Mouse (Mus musculus) megakaryocyte, embryonic 14.5 days (primary cell): ENCODE data around the gene Tmem156. TPM values are rescaled to one million over a fixed set of nuclear protein-coding genes. Genes with fewer than 3 reads are reported as not detected.

ENCODE experiments used
- H3K27me3 ChIP-seq: replicated peaks from 2 replicates; pipeline ENCODE3; 2012; ENCODE audit warnings: inconsistent platforms
- H3K36me3 ChIP-seq: replicated peaks from 2 replicates; pipeline ENCODE3; 2012; ENCODE audit warnings: low read length, inconsistent platforms, mixed read lengths
- H3K4me1 ChIP-seq: 2 replicates; pipeline ENCODE4 v1.6.1; 2012; ENCODE audit warnings: inconsistent platforms
- H3K4me3 ChIP-seq: replicated peaks from 2 replicates; pipeline ENCODE3; 2012; ENCODE audit warnings: moderate library complexity, mild to moderate bottlenecking, inconsistent platforms
- H3K9me3 ChIP-seq: 2 replicates; pipeline ENCODE4 v1.6.1; 2012; ENCODE audit warnings: inconsistent platforms
- FLI1 ChIP-seq: IDR thresholded peaks from 2 replicates; pipeline ENCODE4 v1.6.1; 2012; ENCODE audit warnings: low read length, inconsistent platforms, mixed read lengths
- GATA1 ChIP-seq: IDR thresholded peaks from 3 replicates; pipeline ENCODE4 v1.6.1; 2012; ENCODE audit warnings: mixed read lengths, low read length, inconsistent platforms, borderline replicate concordance
- polyA plus RNA-seq: library from polyadenylated mRNA; stranded (reverse); fragments of >175 nt; gene quantifications from 2 replicates; pipeline ENCODE4 v1.2.3, GENCODE M21; 2012; ENCODE audit warnings: low replicate concordance; ENCODE audit not compliant: insufficient read depth

The Tmem156 gene
- polyA plus RNA-seq, 1 experiment, result not detected

GRCm38 (mm10) chr5:65063266-65063665 is 28.7 kb downstream of the Tmem156 start:
- Histone ChIP-seq H3K4me1 (no peaks in the 10 kb centered on the region), H3K36me3 (no peaks in the 10 kb centered on the region), H3K4me3 (no peak overlapping the region), H3K9me3 (no peaks in the 10 kb centered on the region), H3K27me3 (peaks cover 6% of the 10 kb centered on the region)
- TF ChIP-seq GATA1, result no peak
- TF ChIP-seq FLI1, result no peak

- no peaks in the 10 kb centered on the region for H3K36me3 ChIP-seq
- TF ChIP-seq GATA1 (no peak), FLI1 (no peak)
- peaks cover 4% of the 10 kb centered on the region for H3K9me3 ChIP-seq
- no peaks in the 10 kb centered on the region for H3K4me1 ChIP-seq
- peaks cover 4% of the 10 kb centered on the region for H3K27me3 ChIP-seq
- no peak overlapping the region for H3K4me3 ChIP-seq
Observed at GRCm38 (mm10) chr5:65062236-65062635, 29.7 kb downstream of the Tmem156 start.

DNA sequence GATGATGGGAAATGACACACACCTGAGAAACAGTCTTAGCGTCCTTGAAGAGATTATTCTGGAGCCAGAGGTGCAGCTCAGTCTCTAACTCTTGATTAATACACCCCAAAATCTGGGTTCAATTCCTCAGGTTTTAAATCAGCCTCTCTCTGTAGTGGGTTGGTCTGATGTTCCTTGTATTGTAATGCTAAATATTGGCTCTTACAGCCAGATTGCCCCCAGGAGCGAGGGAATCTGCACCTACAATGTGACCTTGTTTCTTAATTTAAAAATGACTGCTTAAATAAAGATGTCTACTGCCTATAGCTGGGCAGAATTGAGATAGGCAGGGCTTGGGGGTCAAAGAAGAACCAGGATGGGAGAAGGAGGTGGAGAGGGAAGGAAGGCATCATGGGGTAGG is 32.1 kb downstream of the Tmem156 start:
- H3K36me3 ChIP-seq, result no peaks in the 10 kb centered on the region
- no peaks in the 10 kb centered on the region for H3K4me1 ChIP-seq
- H3K4me3 ChIP-seq, result no peak overlapping the region
- no peak for TF ChIP-seq FLI1
- TF ChIP-seq GATA1, result no peak
- peaks cover 4% of the 10 kb centered on the region for H3K9me3 ChIP-seq
- H3K27me3 ChIP-seq, result peaks cover 4% of the 10 kb centered on the region

GRCm38 (mm10) chr5:65057596-65057995 is 34.3 kb downstream of the Tmem156 start:
- no peaks in the 10 kb centered on the region for H3K4me1 ChIP-seq
- peaks cover 6% of the 10 kb centered on the region for H3K27me3 ChIP-seq
- H3K36me3 ChIP-seq, result no peaks in the 10 kb centered on the region
- H3K4me3 ChIP-seq, result no peak overlapping the region
- TF ChIP-seq GATA1 (no peak), FLI1 (no peak)
- H3K9me3 ChIP-seq, result peaks cover 4% of the 10 kb centered on the region

- no peak overlapping the region for H3K4me3 ChIP-seq
- peaks cover 17% of the 10 kb centered on the region for H3K27me3 ChIP-seq
- TF ChIP-seq FLI1, result no peak
- TF ChIP-seq GATA1, result no peak
- H3K9me3 ChIP-seq, result peaks cover 12% of the 10 kb centered on the region
- H3K36me3 ChIP-seq, result no peaks in the 10 kb centered on the region
- H3K4me1 ChIP-seq, result no peaks in the 10 kb centered on the region
Observed at GRCm38 (mm10) chr5:65051513-65051912, 40.4 kb downstream of the Tmem156 start.

DNA sequence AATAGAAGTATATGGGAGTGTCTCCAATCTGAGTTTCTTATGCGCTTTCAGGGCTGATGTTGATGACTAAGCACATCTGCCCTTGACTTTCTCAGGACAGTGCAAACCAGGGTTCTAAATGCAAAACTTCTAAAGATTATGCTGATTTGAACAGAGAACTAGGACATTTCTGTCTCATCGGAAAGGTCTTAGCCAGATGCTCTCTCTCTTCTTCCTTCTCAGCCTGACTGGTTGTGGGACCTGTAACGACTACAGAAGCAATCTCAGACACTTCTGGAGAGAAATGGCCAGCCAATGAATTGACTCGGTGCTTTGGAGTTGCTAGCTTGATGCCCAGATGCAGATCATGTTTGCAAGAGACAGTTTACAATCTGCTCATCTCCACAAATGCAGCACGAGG is 42.1 kb downstream of the Tmem156 start:
- TF ChIP-seq GATA1, result no peak
- TF ChIP-seq FLI1, result no peak
- Histone ChIP-seq H3K27me3 (peaks cover 17% of the 10 kb centered on the region), H3K36me3 (no peaks in the 10 kb centered on the region), H3K4me3 (no peak overlapping the region), H3K9me3 (peaks cover 12% of the 10 kb centered on the region), H3K4me1 (no peaks in the 10 kb centered on the region)

DNA sequence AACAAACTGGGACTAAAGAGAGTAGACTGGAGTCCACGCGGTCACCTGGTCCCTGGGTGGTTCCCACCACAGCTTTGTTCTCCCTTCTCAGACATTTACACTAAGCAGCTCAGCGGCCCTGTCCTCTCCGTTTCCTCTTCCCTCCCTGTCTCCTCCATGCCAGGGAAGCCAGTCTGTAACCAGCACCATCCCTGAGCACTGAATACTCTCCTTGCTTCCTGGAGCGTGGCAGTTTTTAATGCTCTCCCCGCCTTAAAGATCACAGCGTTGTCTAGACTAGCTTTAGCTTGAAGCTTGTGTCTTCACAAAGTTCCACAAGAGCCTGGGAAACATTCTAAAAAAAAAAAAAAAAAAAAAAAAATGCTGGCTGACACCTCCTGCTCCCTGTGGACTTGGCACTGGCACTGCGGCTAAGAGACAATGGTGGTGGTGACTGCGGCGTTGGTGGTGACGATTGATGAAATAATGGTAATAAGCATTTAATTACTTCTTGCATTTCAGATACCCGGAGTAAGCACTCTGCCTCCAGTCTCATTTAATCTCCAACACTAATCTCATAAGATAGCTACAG is 44.6 kb downstream of the Tmem156 start:
- peaks cover 14% of the 10 kb centered on the region for H3K9me3 ChIP-seq
- H3K4me3 ChIP-seq, result no peak overlapping the region
- TF ChIP-seq GATA1, result no peak
- no peak for TF ChIP-seq FLI1
- H3K4me1 ChIP-seq, result no peaks in the 10 kb centered on the region
- peaks cover 15% of the 10 kb centered on the region for H3K27me3 ChIP-seq
- no peaks in the 10 kb centered on the region for H3K36me3 ChIP-seq

DNA sequence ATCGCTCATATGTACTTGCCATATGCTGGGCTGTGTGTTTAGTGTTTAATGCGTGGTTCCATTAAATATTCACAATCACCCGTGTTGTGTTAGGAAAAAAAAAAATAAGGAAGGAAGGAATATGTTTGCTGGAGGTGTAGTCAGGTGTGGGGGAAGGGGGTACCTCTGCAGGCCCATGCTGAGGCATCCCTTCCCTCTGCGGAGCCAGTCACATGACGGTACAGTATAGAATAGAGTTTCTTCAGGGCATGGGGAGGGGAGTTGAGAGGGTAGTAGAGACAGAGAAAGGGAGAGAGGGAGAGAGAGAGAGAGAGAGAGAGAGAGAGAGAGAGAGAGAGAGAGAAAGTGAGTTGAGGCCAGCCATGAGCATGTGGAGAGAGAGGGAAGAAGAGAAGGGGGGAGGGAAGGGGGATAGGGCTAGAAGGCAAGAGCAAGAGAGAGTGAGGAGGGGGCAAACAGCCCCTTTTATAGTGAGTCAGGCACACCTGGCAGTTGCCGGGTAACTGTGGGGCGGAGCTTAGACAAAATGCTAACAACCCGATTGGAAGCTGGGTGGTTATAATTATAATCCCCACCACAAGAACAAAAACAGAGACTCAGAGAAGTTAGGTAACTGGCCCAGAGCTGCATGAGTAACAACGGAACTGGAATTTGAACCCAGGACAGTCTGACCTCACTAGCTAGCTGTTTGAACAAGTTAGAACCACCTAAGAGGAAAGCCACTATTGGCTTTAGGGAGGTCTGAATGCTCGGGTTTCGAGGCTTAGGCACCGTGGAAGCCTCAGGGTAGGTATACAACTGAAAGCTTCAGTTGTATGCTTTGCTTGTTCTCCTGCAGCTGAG is 45.3 kb downstream of the Tmem156 start:
- Histone ChIP-seq H3K27me3 (peaks cover 15% of the 10 kb centered on the region), H3K36me3 (no peaks in the 10 kb centered on the region), H3K4me1 (no peaks in the 10 kb centered on the region), H3K9me3 (peaks cover 16% of the 10 kb centered on the region), H3K4me3 (no peak overlapping the region)
- TF ChIP-seq GATA1 (no peak), FLI1 (no peak)

- peaks cover 13% of the 10 kb centered on the region for H3K9me3 ChIP-seq
- H3K36me3 ChIP-seq, result no peaks in the 10 kb centered on the region
- peaks cover 12% of the 10 kb centered on the region for H3K27me3 ChIP-seq
- no peak overlapping the region for H3K4me3 ChIP-seq
- TF ChIP-seq GATA1 (no peak), FLI1 (no peak)
- H3K4me1 ChIP-seq, result no peaks in the 10 kb centered on the region
Observed at GRCm38 (mm10) chr5:65045642-65046370, 46.1 kb downstream of the Tmem156 start.
